Mouse (Mus musculus) small intestine, adult 2 months (tissue): ENCODE data around the gene Gm10322. TPM values are rescaled to one million over a fixed set of nuclear protein-coding genes. Genes with fewer than 3 reads are reported as not detected.

Experiments used
- H3K27ac ChIP-seq: fragments of 200-500 bp; 2 replicates; pipeline ENCODE4 v1.5.1; 2012; ENCODE audit warnings: low read depth, low read length, control low read depth, inconsistent platforms; ENCODE audit not compliant: insufficient read depth
- H3K27me3 ChIP-seq: fragments of 200-500 bp; 2 replicates; pipeline ENCODE4 v1.6.1; 2012; ENCODE audit warnings: mild to moderate bottlenecking, moderate library complexity, low read length, inconsistent platforms; ENCODE audit not compliant: control insufficient read depth, insufficient read depth
- H3K36me3 ChIP-seq: fragments of 200-500 bp; 2 replicates; pipeline ENCODE4 v1.6.1; 2012; ENCODE audit warnings: mild to moderate bottlenecking, low read length, control low read depth, inconsistent platforms; ENCODE audit not compliant: control insufficient read depth, insufficient read depth
- H3K4me1 ChIP-seq: fragments of 200-500 bp; 2 replicates; pipeline ENCODE4 v1.6.1; 2012; ENCODE audit warnings: low read length, inconsistent platforms, mixed read lengths; ENCODE audit not compliant: control insufficient read depth, insufficient read depth, insufficient read length
- H3K4me3 ChIP-seq: fragments of 200-500 bp; 2 replicates; pipeline ENCODE4 v1.5.1; 2012; ENCODE audit warnings: low read depth, mild to moderate bottlenecking, control low read depth, inconsistent platforms, low read length, moderate library complexity
- CTCF ChIP-seq: fragments of 200-500 bp; IDR thresholded peaks from 2 replicates; pipeline ENCODE4 v1.5.1; 2012; ENCODE audit warnings: low read depth, mild to moderate bottlenecking, control low read depth, inconsistent platforms, low read length, moderate library complexity, mixed read lengths; ENCODE audit not compliant: insufficient replicate concordance, insufficient read length; ENCODE audit errors: extremely low read depth
- POLR2A ChIP-seq: fragments of 200-500 bp; IDR thresholded peaks from 2 replicates; pipeline ENCODE4 v1.6.1; 2012; ENCODE audit warnings: low read depth, mild to moderate bottlenecking, control low read depth, inconsistent platforms, low read length, moderate library complexity
- WGBS: fragments of 180-500 bp; shearing (Covaris S2); methylation state at CpG from one replicate; pipeline ENCODE4 v1.1.7; 2018; 5-methylcytosine and 5-hydroxymethylcytosine counted together
- polyA plus RNA-seq: library from polyadenylated mRNA; depleted of rRNA; stranded (reverse); fragments of >200 nt; gene quantifications from 2 replicates; pipeline ENCODE4 v1.2.3, GENCODE M21; 2012

Gene Gm10322
- polyA plus RNA-seq, 1 experiment = not detected

- Histone ChIP-seq H3K4me3 (peak within 1 kb of the TSS; percentile 90), H3K4me1 (peaks cover 6% of the 10 kb centered on the region; the same call in 1 of the 2 replicates), H3K27me3 (no peaks in the 10 kb centered on the region), H3K27ac (peak within 1 kb of the TSS; percentile 75), H3K36me3 (no peaks in the 10 kb centered on the region)
- WGBS = under 1% methylated on average over 36 of the region's 36 CpGs
- peak; percentile 94 for TF ChIP-seq POLR2A
- no peak for TF ChIP-seq CTCF
These were observed 659 bp downstream of the Gm10322 start, which contains the start of gene Mcu for GRCm38 (mm10) chr10:59616522-59616921. TSS of gene Mcu (minus strand) at chr10:59616692.

- TF ChIP-seq POLR2A (no peak), CTCF (no peak)
- Histone ChIP-seq H3K27me3 (no peaks in the 10 kb centered on the region), H3K4me3 (no peak overlapping the region), H3K27ac (no peak overlapping the region), H3K4me1 (peaks cover 6% of the 10 kb centered on the region; the same call in 1 of the 2 replicates), H3K36me3 (no peaks in the 10 kb centered on the region)
- WGBS = 92% methylated on average over 7 of the region's 7 CpGs
These were observed 1.9 kb downstream of the Gm10322 start for GRCm38 (mm10) chr10:59617776-59618175.

GRCm38 (mm10) chr10:59621355-59621754, 5.5 kb downstream of the Gm10322 start:
- 16% methylated on average over 10 of the region's 10 CpGs for WGBS
- no peaks in the 10 kb centered on the region for H3K4me1 ChIP-seq
- TF ChIP-seq POLR2A = no peak
- TF ChIP-seq CTCF = no peak
- H3K4me3 ChIP-seq = no peak overlapping the region
- no peak overlapping the region for H3K27ac ChIP-seq
- H3K27me3 ChIP-seq = no peaks in the 10 kb centered on the region
- no peaks in the 10 kb centered on the region for H3K36me3 ChIP-seq

GRCm38 (mm10) chr10:59623496-59623895, 7.6 kb downstream of the Gm10322 start:
- no peaks in the 10 kb centered on the region for H3K27me3 ChIP-seq
- no peaks in the 10 kb centered on the region for H3K36me3 ChIP-seq
- no peak overlapping the region for H3K27ac ChIP-seq
- H3K4me3 ChIP-seq = no peak overlapping the region
- WGBS = 76% methylated on average over 5 of the region's 5 CpGs
- TF ChIP-seq CTCF (no peak), POLR2A (no peak)
- peaks cover 3% of the 10 kb centered on the region; the same call in 1 of the 2 replicates for H3K4me1 ChIP-seq

GRCm38 (mm10) chr10:59628641-59629505, 13.0 kb downstream of the Gm10322 start:
- Histone ChIP-seq H3K27ac (peak overlapping the region; percentile 96), H3K27me3 (no peaks in the 10 kb centered on the region), H3K4me3 (peak overlapping the region; percentile 16; the same call in 1 of the 2 replicates), H3K36me3 (no peaks in the 10 kb centered on the region), H3K4me1 (peaks cover 3% of the 10 kb centered on the region; the same call in 1 of the 2 replicates)
- peak; percentile 66; the same call in 1 of the 2 replicates for TF ChIP-seq POLR2A
- no peak for TF ChIP-seq CTCF
- 21% methylated on average over 17 of the region's 17 CpGs for WGBS

- Histone ChIP-seq H3K36me3 (no peaks in the 10 kb centered on the region), H3K27me3 (no peaks in the 10 kb centered on the region), H3K4me1 (peaks cover 3% of the 10 kb centered on the region; the same call in 1 of the 2 replicates), H3K27ac (peak overlapping the region; percentile 96), H3K4me3 (peak overlapping the region; percentile 16; the same call in 1 of the 2 replicates)
- no peak for TF ChIP-seq CTCF
- no peak for TF ChIP-seq POLR2A
- WGBS = 23% methylated on average over 4 of the region's 4 CpGs
These were observed 13.6 kb downstream of the Gm10322 start for GRCm38 (mm10) chr10:59629506-59629782.

- H3K36me3 ChIP-seq = no peaks in the 10 kb centered on the region
- H3K4me1 ChIP-seq = no peaks in the 10 kb centered on the region
- no peaks in the 10 kb centered on the region for H3K27me3 ChIP-seq
- 74% methylated on average over 2 of the region's 2 CpGs for WGBS
- no peak overlapping the region for H3K4me3 ChIP-seq
- TF ChIP-seq CTCF = no peak
- TF ChIP-seq POLR2A = no peak
- no peak overlapping the region for H3K27ac ChIP-seq
These were observed 20.2 kb downstream of the Gm10322 start for GRCm38 (mm10) chr10:59636048-59636447.
